Mouse (Mus musculus): ENCODE data around the gene Glipr1. TPM values are rescaled to one million over a fixed set of nuclear protein-coding genes. Genes with fewer than 3 reads are reported as not detected.

Glipr1 gene
- total RNA-seq, 2 experiments from 2014 or later, result 1.5 to 2.4 TPM

- DNase-seq, result no peak
Observed at GRCm38 (mm10) chr10:111960459-111960858, 42.0 kb downstream of the Glipr1 start.

- no peak for DNase-seq
Observed at GRCm38 (mm10) chr10:111959353-111959752, 43.1 kb downstream of the Glipr1 start.

GRCm38 (mm10) chr10:111958046-111958421 lies 44.4 kb downstream of the Glipr1 start:
- no peak for DNase-seq

- DNase-seq, result peak; percentile 74
Observed at GRCm38 (mm10) chr10:111957271-111958045, 45.0 kb downstream of the Glipr1 start.

GRCm38 (mm10) chr10:111955836-111956235 lies 46.6 kb downstream of the Glipr1 start:
- DNase-seq, result no peak

GRCm38 (mm10) chr10:111949008-111949407 lies 53.4 kb downstream of the Glipr1 start:
- no peak for DNase-seq

- DNase-seq, result no peak
Observed at GRCm38 (mm10) chr10:111948041-111948440, 54.4 kb downstream of the Glipr1 start.

- no peak for DNase-seq
Observed at GRCm38 (mm10) chr10:111945563-111945962, 56.9 kb downstream of the Glipr1 start.

GRCm38 (mm10) chr10:111943026-111943425 lies 59.4 kb downstream of the Glipr1 start:
- no peak for DNase-seq

- DNase-seq, result no peak
Observed at GRCm38 (mm10) chr10:111937146-111937534, 65.3 kb downstream of the Glipr1 start.

GRCm38 (mm10) chr10:111936491-111937145 lies 65.8 kb downstream of the Glipr1 start:
- peak; percentile 74 for DNase-seq

- no peak for DNase-seq
Observed at GRCm38 (mm10) chr10:111936021-111936420, 66.4 kb downstream of the Glipr1 start.

Other genes starting within 250 kb of the Glipr1 start
- 10 to 100 TPM; 27.6 to 28.6 TPM for gene Krr1, start 30.0 kb downstream of the Glipr1 start, total RNA-seq (2021)
- gene Glipr1l1, start 57.6 kb upstream of the Glipr1 start, total RNA-seq (2021), result not detected
- not detected for gene Glipr1l2, start 80.7 kb upstream of the Glipr1 start, total RNA-seq (2021)
- gene Glipr1l3, start 157.7 kb upstream of the Glipr1 start, total RNA-seq (2021), result not detected
- not detected for gene Caps2, start 161.0 kb upstream of the Glipr1 start, total RNA-seq (2021)